Mouse (Mus musculus): ENCODE results near the gene Cfap299.

GRCm38 (mm10) chr5:98696336-98696735, 367.2 kb downstream of the Cfap299 start:
- no peak for TF ChIP-seq CTCF (conservative IDR thresholded peaks at IDR 0.05; ENCODE audit: low read length)
- no peak for TF ChIP-seq POU5F1 (IDR thresholded peaks at IDR 0.05; ENCODE audit: borderline replicate concordance, low read length)
